Mouse (Mus musculus) monocyte, adult 2 months (primary cell): Measurements from ENCODE around the gene Tpcn1.
A peak's percentile ranks its signal among the peaks of the same experiment; 100 is the strongest.

Experiments used
- DNase-seq, 2 experiments: peaks; one replicate each; pipeline ENCODE4 v3.0.0; 2022; ENCODE audit warnings: low spot score in 2 of 2, low read depth in 1 of 2

Tpcn1 gene

GRCm38 (mm10) chr5:120588569-120589094 lies at the start of gene Tpcn1, which contains the start of gene Iqcd:
Tpcn1 (minus strand) TSS chr5:120588673.
Iqcd (plus strand) TSS chr5:120589016.
- DNase-seq = peak; percentile 95 to 96

DNA sequence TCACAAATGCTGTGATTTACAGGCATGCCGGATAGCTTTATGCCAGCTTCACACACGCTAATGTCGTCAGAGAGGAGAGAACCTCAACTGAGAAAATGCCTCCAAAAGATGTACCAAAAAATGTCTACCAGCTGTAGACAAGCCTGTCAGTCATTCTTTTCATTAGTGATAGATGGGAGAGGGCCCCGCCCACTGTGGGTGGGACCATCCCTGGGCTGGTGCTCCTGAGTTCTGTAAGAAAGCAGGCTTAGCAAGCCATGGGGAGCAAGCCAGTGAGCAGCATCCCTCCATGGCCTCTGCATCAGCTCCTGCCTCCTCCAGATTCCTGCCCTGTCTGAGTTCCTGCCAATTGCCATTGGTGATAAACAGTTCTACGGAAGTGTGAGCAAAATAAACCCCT lies 47.2 kb upstream of the Tpcn1 start:
- DNase-seq = no peak

DNA sequence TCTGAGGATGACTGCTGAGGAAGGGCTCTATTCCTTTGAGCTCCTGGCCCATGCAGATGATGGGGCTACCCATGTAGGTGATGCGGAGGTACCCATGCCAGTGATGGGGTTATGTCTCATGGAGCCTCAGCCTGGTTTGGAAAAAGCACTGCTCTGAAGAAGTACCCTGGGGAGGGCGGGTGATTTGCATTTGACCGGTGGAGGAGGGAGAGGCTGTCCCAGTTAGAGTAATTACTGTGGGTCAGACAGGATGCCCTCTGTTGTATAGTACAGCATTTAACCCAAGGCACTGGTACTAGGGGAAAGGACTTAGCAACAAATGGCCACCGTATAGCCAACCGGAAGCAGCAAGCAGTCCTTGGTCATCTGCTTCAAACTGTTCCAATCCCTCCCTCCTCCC lies 46.4 kb upstream of the Tpcn1 start:
- no peak for DNase-seq

DNA sequence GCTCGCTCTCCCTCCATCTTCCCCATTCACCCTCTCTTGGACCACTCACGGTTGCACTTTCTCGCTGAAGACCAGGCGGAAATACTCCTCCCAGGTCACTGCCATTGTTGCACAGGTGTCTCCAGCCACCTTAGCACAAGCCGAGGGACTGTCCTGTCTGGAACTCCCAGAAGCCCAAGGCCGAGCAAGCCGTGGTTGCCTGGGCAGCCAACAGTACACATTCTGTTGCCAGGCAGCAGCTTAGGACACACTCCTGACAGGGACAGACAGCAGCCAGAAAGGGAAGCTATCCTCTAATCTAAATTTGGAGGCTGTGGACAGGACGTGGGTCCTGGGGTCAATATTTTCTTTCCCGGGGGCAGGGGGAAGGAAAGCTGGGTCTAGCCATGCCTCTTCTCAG lies 45.7 kb upstream of the Tpcn1 start, which contains the start of gene Cfap73:
Gene Cfap73 (minus strand): TSS at position 105 of the 400 bp plus-strand sequence.
- no peak for DNase-seq

DNA sequence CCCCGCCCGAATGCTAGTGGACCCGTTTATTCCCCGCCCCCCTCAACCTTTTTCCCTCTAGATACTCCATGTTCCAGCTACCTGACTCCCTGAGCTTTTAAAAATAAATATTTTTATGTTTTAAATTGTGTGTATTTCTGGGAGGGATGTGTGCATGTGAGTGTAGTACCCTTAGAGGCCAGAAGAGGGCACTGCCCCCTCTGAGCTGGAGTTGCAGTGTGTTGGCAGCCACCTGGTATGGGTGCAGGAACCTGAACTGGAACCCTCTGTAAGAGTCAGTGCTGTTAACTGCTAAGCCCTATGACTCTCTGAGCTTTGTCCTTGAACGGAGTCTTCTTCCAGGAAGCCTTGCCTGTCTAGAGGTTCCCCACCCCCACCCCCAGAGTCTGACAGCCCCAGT lies 43.4 kb upstream of the Tpcn1 start:
- DNase-seq = no peak

- DNase-seq = no peak
Observed at GRCm38 (mm10) chr5:120631128-120631527, 42.7 kb upstream of the Tpcn1 start.

DNA sequence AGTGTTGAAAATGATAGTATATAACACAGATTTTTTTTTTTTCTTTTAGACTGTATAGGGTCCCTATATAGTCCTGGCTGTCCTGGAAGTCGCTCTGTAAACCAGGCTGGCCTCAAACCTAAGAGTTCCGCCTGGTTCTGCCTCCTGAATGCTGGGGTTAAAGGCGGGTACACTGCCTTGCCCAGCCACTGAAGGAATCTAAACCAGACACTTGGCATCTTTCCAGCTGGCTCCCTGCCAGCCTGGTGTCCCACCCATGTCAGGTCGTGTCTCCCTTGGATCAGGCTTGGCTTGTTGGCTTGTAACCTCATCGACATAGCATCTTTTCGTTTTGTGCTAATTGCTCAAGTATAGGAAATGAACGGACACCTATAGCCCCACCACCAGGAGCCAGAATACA lies 40.2 kb upstream of the Tpcn1 start:
- no peak for DNase-seq

GRCm38 (mm10) chr5:120627515-120628300 lies 39.2 kb upstream of the Tpcn1 start:
- DNase-seq = no peak

DNA sequence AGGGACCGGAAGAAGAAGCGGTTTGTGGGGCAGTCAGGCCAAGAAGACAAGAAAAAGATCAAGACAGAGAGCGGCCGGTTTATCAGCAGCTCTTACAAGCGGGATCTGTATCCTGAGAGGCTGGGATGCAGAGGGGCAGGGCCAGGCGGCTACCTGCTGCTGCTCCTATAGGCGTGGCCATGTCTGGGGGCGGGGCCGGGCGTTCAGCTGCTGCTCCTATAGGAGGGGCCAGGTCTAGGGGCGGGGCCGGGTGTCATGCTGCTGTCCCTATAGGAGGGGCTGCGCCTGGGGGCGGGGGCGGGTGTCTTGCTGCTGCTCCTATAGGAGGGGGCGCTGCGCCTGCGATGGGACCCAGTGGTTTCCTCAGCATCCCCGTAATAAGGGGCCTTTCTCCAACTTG lies 37.9 kb upstream of the Tpcn1 start:
- DNase-seq = no peak

GRCm38 (mm10) chr5:120624427-120624826 lies 36.0 kb upstream of the Tpcn1 start:
- no peak for DNase-seq

GRCm38 (mm10) chr5:120622198-120622851 lies 33.9 kb upstream of the Tpcn1 start:
- DNase-seq = no peak

DNA sequence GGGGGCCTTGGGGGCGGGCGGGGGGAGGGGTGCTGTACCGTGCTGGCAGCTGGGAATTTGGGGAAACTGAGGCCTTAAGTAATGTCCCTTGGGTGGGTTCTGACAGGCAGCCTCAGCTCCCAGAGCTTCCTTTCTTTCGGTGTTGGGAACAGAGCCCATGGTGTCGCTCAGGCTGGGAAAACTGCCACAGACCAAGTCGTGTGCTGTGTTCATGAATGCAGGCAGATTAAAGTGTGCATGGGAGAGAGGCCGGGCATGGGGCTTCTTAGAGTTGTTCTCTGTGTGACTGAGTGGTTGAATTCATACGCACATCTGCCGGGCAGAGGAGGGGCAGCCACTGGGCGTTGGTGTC lies 33.3 kb upstream of the Tpcn1 start:
- DNase-seq = no peak

DNA sequence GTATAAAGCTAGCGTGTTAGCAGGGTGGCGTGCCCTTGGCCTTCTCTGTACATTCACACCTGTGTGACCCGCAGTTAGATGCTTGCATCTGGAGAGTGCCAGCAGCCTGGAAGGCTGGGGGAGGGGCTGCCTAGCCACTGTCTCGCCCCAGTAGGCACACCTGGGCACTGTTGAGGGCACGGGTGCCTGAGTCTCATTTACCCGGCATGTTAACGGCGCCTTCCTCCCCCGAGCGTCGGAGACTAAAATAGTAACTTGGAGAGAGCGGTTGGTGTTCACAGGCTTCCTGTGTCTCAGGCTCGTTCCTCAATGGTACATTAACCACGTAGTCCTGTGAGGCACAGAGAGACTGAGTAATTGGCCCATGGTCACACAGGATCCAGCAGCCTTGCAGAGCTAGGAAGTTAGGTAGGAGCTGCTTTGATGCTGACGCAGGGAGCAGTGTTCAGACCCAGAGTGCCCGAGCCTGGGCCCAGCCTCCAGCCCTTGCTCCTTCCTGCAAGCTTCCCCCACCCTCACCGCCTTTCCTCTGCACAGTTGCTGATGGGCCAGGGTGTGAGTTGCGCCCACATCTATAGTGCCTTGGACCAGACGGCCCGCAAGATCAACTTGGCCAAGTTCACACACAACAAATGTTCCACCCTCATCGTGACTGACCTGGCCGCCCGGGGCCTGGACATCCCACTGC lies 32.7 kb upstream of the Tpcn1 start:
- no peak for DNase-seq

- DNase-seq = peak; percentile 60 to 78
Observed at GRCm38 (mm10) chr5:120620375-120621077, 32.1 kb upstream of the Tpcn1 start.

GRCm38 (mm10) chr5:120619201-120619600 lies 30.7 kb upstream of the Tpcn1 start:
- DNase-seq = peak in 1 of 2 experiments; percentile 45

DNA sequence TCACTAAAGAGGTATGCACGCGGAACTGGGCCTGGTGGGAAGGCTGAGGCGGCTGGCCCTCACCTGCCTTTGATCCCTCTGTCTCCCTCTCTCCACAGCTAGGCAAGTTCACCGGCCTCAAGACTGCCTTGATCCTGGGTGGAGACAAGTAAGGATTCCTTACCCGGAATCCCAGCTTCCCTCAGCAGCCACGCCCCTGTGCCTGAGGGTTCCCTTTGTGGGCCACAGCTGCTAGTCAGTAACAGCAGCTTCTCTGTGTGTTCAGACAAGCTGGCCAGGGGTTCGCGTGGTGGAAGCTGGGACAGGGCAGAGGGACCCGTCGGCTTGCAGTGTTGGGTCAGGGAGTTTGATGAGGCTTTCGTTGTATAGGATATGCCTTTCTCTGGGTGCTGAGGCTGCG lies 30.3 kb upstream of the Tpcn1 start:
- DNase-seq = no peak

DNA sequence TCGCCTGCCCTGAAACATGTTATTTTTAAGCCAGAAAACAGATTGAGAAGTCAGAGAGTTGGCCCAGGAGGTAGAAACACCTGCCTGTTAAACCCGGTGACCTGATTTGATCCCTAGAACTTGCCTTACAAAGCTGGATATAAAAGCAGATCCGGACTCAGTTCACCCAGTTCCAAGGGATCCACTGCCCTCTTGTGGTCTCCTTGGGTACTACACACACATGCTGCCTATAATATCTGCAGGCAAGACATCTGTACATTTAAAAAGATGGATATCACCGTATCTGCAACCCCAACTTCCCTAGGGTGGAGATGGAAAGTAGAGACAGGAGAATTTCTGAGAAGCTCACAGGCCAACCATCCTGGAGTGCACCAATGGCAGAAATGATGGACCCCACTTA lies 27.4 kb upstream of the Tpcn1 start:
- DNase-seq = peak in 1 of 2 experiments; percentile 49

DNA sequence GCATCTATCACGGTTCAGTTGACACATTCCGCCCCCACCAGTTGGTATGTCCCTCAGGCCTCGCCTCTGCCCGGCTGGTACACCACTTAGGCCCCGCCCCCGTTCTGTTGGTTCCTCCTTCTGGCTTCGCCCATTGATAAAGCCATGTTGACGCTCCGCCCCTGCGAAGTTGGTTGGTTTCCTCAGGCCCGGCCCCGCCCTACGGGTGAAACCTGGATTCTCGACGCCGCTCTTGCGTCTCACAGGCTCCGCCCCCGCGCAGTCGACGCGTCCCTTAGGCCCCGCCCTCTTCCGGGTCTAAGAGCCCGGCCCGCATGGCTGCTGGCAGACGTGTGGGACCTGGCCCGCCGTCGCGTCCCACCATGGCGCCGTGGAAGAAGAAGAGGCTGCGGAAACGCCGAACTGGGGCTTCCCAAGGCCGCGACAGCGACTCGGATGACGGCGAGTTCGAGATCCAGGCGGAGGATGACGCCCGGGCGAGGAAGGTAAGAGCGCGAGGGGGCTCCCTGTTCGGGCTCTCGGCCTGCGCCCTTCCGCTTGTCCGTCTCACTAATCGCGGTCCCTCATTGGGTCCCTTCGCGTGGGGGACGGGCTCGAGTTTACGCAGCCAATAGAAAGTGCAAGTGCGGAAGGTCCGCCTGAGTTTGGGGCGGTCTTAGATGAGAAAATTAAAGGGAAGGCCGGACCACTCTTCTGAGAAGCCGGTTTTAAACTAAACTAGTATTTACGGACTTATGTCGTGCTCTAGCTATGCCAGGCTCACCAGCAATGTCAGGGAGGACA lies 24.5 kb upstream of the Tpcn1 start:
- DNase-seq = peak; percentile 100

GRCm38 (mm10) chr5:120612442-120612821 lies 24.0 kb upstream of the Tpcn1 start, which contains the start of the genes Rita1 and Ddx54:
Rita1 (minus strand) TSS chr5:120612589.
Ddx54 (plus strand) TSS chr5:120612739.
- DNase-seq = peak in 1 of 2 experiments; percentile 94

DNA sequence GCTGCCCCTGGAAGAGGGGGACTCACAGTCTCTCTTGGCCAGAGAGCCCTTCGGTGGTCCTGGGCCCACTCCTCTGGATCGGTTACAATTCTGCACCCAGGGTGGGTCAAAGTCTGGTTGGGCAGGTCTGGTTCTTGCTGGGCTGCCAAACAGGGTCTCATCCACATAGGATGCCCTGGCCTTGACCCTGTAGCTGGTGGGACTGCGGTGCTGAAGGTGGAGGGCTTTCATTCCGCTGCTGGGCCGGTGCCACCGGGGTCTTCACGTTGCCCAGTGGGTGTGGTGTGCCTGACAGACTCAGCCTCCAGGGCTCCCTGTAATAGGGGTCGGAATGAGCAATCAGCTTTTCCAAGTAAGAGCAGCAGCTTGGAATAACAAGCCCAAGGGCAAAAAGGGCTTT lies 22.9 kb upstream of the Tpcn1 start:
- DNase-seq = no peak
